Mouse (Mus musculus) E14TG2a.4 (cell line): ENCODE measurements at regions not wholly inside any gene's neighbourhood (a gene's known extent, or its start where the extent isn't known, plus 50 kb on each side); places are given as distances from the start of the nearest gene placed in this dataset.

ENCODE experiments used
- CTCF ChIP-seq: conservative IDR thresholded peaks from 2 replicates; pipeline ENCODE4 v1.5.1; 2014; ENCODE audit warnings: low read length
- NANOG ChIP-seq: IDR thresholded peaks from 2 replicates; pipeline ENCODE4 v1.6.1; 2014; ENCODE audit warnings: borderline replicate concordance, low read length, mixed read lengths

DNA sequence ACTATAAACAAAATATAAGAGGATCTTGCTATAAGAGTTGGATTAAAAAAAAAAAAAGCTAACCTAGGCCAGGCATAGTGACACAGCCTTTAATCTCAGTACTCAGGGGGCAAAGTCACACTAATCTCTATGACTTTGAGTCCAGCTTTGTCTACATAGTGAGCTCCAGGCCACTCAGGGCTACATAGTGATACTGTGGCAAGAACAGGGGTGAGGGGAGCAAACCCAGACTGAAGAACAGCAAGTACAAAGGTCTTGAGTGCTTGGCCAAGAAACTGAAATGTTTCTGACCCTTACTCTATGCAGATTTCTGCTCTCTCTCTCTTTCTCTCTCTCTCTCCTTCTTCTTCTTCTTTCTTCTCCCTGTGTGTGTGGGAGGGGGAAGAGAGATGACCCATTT lies 140.9 kb upstream of the Igf1 start:
- TF ChIP-seq NANOG (no peak), CTCF (no peak)
